Mouse (Mus musculus): ENCODE measurements around the gene Map3k6.

Gene Map3k6

DNA sequence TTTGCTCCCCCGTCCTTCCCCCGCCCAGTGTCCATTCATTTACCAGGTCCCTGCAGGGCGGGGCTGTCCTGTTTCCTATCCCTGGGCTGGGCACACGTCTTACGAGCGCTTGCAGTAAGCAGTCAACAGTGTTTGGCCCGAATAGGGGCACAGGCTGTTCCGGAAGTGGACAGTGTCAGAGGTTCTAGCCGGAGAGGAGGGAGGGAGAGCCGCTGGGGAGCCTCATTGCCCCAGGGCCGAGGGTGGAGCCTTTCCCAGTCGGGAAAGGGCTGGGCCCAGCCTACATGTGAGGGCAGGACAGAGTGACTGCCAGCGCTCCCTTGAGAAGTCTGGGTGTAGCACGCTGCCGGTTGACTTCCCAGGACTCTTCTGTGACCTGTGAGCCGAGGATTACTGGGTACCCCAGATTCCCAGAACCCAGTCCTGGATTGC, at the start of gene Map3k6:
Gene Map3k6, plus strand, starts transcription at position 329 of the 432 bp plus-strand sequence.
- no peak for DNase-seq (ENCODE audit: low spot score)

DNA sequence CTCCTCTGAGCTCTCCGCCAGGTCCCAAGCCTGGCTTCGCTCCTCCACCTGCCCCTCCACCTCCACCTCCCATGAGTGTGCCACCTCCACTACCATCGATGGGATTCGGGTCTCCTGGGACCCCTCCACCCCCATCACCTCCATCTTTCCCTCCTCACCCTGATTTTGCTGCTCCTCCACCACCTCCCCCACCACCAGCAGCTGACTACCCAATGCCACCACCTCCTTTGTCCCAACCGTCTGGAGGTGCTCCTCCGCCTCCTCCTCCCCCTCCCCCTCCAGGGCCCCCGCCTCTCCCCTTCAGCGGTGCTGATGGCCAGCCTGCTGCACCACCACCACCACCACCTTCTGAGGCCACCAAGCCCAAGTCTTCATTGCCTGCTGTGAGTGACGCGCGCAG, 46.1 kb upstream of the Map3k6 start:
- no peak for DNase-seq (ENCODE audit: low spot score)

DNA sequence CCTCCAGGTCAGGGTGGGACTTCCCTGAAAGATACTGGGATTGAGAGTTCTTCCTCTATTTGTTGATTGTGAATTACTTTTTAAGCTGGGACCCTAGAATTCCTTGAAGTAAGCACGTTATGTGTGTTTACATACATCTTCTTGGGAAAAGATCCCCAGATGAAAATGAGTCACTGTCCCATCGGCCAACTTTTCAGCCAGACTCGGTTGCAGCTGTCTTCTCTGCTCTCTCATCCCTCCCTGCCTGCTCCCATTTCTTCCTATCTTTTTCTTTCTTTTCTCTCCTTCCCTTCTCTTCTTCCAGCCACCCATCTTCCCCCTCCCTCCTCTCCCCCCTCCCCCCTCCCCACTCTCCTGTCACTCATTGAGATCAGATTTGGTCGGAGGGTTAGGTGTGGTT, 45.6 kb upstream of the Map3k6 start:
- no peak for DNase-seq (ENCODE audit: low spot score)

DNA sequence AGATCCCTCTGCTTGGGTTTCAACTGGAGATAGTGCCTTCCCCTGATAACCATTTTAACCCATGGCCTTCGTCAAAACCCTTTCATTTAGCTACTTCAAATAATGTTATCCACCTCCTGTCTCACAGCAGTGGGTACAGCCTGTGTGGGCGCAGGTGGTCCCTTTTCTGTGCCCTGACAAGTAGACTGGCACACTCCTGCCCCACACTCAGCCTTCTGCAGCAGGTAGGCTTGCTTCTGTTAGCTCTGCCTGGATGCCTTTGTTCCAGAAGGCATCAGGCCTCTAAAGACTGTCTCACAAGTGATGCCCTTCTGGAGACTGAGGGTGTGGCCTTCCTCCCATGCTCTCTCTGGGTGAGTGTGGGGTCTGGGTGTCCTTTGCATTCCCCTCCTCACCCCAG, 44.5 kb upstream of the Map3k6 start:
- no peak for DNase-seq (ENCODE audit: low spot score)

DNA sequence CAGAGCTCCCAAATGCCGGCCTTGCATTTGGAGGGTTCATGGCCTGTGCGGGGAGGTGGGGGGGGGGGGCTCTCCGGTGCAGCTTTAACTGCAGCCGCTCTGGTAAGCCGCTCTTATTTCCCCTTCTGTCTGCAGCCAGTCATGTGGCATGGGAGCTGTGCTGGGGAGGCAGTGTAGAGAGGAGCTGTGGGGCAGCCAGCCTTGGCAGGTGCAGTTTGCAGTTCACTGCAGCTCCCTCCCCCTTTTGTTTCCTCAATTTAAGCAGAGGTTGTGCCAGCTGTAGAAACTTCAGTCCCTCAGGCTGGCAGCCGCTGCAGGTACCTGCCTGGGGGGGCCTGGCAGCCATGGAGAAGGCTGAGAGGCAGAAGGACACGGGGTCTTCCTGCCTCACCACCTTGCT, 43.8 kb upstream of the Map3k6 start:
- DNase-seq (ENCODE audit: low spot score), result no peak

DNA sequence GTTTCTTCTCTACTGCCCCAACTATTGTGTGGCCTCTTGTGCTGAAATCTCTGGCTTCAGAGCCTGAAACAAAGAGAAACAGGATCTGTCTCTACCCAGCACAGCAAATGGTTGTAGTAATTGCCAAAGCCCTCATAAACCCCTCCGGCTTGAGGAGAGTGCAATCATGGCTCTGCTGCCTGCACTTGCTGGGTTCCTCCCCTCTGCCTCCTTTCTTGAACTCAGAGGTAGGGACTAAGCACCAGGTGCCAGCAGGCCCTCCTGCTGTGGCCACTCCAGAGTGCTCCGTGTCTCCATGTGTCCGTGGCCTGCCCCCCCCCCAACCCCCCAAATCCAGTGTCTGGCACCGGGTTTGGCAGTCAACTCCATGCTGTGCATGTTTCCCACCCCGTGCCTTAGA, 43.3 kb upstream of the Map3k6 start:
- DNase-seq (ENCODE audit: low spot score), result no peak

DNA sequence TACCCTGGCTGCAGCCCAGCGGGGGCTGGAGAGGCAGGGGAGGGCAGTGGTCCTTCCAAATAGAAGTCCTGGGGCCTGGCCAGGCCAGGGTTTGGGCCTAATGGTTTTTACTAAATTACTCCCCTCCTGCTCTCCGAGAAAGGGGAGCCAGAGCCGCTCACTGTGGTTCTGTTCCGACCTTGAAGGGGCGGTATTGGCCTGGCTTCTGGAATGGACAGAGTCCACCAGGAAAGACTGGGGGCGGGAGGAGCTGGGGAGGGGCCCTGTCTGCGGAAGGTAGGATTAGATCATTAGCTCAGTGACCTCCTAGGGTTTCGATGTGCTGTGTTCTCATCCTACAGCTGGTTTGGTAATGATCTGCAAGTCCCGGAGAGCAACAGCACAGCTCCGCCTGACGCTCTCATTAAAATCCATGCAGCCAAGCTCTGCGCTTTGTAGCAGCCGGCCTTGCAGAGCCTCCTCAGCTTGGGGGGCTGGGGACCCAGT, 42.8 kb upstream of the Map3k6 start:
- no peak for DNase-seq (ENCODE audit: low spot score)

DNA sequence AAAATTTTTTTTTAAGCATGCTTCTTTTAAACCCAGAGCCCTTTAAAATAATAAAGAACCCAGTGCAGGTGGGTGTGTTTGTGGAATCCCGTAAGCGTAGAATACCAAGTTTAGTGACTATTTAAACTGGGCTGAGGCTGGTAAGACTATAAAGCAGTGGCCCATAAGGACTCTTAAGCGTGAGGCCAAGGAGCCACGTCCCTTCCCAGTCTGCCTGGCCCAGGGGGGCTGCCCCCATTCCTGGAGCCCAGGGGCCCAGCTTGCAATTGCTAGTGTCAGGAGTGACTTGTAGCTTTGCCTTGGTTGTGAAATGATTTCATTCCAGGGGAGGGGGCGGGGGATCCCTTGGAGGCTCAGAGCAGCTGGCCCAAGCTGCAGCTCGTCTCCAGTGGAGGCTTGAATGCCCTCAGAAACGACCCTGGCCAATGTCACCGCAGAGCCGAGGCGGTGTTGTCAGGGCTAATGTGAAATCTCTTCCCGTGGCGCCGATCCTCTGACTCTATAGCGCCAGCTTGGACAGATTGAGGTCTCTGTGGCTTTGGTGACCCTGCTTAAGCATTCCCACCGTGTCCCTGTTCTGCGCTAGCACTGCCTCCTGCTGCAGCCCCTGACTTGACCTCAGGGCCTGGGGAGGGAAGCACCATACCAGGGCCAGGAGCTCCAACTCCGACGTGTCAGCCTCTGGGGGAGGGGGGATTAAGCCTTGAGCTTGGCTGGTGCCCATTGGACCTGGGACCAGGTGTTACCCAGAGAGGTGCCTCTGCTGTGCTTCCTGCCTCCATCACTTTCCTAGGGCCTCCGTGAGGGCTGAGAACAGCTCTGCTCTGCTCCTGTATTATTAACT, 42.1 kb upstream of the Map3k6 start:
- no peak for DNase-seq (ENCODE audit: low spot score)

DNA sequence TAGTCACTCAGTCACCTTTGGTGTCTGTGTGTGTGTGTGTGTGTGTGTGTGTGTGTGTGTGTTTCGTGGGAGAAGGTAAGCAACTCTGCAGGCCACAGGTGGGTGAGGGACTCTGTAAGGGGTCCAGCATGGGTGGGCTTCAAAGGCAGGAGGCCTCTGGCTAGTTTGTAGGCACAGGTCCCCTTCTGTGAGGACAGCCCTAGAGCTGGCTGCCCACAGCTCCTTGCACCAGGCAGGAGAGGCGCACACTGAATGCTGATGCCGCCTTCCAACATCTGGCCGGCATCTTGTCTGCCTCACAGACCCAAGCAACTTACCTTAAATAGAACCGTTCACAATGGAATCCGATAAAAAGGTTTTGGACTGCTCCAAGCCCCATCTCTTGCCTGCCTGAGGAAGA, 40.9 kb upstream of the Map3k6 start:
- no peak for DNase-seq (ENCODE audit: low spot score)

DNA sequence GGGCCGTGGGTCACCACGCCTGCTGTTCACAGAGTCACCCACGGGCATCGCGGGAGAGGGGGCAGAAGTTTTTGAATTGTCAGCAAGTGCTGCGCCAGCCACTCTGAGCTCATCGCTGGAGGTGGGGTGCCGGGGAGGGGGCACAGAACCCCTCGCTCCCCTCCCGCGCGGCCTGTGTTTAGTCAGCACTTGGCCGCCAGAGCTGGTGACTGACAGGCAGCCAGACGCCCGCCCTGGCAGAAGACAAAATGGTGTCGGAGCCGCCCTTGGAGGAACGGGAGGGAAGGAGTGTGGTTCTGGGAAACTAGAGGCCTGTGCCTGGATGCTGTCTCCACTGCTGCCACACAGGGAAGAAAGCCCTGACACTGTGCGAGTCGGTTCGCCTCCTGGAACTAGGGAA, 40.3 kb upstream of the Map3k6 start:
- DNase-seq (ENCODE audit: low spot score), result no peak

DNA sequence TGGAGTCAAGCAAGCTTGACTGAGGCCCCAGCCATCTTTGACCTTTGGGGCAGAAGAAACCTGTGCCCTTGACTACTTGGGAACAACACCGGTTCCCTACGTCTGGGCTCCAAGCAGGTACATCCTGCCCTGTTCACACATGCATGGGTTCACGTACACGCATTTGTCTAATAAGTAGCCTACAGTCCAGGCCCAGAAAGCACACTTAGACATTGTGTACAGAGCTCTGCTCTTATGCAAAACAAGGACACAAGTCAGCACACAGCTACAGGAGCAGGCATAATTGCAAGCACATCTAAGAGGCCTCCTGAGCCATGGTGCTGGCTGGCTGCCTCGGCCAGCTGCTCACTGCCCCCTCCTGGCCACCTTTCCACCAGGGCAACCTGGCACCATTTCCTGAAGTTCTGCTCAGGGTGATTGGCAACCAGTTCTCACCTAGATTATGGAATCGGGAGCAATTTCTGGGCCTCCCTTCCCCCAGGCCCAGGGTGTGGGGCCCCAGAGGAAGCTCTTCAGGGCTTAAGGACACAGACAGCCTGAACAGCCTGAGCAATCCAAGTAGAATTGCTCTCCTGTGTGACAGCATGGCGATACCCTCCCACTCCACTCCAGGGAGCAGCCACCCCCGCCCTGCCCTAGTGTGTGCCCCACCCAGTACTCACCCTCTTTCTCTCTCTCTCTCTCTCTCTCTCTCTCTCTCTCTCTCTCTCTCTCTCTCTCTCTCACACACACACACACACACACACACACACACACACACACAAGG, 39.4 kb upstream of the Map3k6 start:
- DNase-seq (ENCODE audit: low spot score), result peak; percentile 40

DNA sequence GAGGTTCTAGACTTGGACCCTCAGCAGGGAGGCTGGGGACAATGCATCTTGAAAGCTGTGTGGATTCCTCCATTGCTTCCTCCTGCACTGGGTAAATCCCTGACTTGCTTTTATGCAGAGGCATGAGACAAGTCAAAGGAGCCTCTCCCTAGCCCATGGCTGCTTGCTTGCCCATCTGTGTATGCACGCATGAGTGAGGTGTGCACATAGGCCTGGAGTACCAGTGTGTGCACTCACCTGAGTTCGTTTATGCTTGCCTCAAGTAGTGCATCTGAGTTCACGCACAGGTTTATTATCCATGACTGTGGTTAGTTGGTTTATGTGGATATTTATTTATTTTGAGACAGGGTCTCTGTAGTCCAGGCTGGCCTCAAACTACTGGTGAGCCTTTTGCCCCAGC, 38.4 kb upstream of the Map3k6 start:
- DNase-seq (ENCODE audit: low spot score), result no peak

DNA sequence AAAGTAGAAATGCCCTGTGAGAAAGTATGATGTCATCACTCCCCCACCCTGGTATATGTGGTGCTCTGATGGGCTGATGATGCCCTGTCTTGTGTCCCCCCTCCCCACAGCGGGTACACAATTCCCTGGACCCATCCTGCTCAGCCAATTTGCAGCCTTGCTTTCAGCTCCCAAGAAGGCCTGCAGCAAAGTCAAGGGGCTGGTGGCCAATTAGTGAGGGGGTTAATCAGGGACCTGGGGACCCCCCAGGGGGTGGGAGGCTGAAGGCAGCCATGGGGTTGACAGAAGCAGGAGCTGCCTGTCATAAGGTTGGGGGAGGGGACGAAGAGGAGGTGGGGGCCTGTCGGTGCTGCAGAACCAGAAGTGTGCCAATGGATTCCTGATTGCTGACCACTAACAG, 37.0 kb upstream of the Map3k6 start:
- no peak for DNase-seq (ENCODE audit: low spot score)

DNA sequence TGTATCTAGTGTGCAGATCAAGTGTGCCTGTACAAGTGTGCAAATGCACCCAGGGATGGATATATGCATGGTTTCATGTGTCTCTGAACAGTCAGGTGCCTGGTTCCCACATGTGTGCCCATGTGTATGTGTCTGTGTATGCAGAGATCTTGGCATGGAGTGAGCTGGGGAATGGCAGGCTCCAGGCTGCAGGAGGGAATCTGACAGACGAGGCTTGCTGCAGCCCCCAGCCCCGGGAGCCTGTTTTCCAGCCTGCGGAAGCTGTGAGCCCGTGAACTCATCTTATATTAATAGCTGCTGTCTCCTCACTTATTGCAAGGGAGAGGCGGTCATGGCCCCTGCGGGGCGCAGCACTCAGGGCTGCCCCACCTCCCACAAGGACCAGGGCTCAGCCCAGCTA, 36.2 kb upstream of the Map3k6 start:
- DNase-seq (ENCODE audit: low spot score), result no peak

DNA sequence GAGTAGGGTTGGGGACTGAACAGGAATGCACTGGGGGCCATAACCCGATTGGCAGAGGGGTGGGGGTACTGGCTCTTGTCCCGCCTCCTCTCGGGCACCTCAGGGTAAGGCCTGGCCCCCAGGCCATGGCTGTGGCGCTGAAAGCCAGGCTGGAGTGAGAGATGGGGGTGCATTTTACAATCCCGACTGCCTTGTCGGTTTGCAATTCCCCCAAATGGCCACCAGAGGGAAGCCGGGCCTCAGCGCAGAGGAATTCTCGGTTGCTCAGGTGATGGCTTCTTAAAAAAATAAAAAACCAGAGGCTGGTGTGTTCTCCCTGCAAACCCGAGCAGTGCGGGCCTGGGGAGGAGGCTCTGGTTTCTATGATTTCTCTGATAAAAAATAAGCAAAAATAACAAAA, 31.3 kb upstream of the Map3k6 start:
- no peak for DNase-seq (ENCODE audit: low spot score)

DNA sequence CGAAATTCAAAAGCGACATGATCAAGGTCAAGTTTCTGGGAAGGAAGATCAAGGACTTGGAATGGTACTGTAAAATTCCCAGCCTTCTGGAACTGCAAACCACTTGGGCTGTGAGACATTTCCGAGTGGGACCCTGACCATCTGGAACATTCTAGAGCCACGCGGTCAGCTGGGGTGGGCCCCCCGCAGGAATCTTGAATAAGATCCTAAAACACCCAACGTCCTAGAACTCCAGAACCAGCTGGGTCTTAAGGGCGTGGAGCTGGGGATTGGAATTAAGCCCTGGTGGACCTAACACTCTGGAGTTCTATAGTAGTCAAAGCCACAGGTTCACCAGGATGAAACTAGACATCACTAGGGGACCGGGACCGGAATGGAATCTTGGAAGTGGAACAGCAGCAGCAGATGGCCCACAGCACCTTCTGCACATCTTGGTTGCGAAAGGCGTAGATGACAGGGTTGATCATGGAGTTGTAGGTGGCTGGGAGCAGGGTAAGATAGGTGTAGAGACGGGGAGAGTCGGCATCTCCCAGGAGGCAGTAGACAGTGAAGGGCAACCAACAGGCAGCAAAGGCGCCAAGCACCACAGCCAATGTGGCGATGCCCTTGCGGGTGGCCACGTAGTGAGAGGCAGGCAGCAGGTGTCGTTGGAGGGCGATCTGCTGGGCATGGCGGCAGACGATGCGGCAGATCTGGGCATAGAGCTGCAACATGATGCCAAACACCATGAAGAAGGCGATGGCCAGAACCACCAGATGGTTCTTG, 30.4 kb upstream of the Map3k6 start:
- no peak for DNase-seq (ENCODE audit: low spot score)

DNA sequence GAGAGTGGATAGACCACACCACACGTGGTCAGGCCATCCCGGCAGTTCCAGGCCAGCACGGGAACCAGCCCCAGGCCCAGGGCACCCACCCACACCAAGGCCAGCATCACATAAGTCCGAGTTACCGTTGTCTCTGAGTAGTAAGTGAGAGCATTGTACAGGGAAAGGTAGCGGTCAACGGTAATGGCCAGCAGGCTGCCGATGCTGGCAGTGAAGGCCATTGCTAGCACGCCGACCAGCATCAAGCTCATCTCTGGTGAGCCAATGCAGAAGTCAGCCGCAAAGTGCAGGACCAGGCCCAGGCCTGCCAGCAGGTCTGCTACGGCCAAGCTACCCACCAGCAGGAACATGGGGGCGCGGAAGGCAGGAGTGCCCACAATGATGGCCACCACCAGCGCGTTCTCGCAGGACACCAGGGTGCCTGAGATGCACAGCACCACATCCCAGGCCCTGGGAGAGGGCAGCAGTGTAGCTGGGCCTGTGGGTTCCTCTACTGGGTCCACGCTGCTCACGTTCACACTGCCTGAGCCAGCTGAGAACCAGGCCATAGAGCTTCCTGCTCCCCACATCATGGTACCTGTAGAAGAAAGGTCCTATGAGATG, 29.7 kb upstream of the Map3k6 start:
- DNase-seq (ENCODE audit: low spot score), result no peak

DNA sequence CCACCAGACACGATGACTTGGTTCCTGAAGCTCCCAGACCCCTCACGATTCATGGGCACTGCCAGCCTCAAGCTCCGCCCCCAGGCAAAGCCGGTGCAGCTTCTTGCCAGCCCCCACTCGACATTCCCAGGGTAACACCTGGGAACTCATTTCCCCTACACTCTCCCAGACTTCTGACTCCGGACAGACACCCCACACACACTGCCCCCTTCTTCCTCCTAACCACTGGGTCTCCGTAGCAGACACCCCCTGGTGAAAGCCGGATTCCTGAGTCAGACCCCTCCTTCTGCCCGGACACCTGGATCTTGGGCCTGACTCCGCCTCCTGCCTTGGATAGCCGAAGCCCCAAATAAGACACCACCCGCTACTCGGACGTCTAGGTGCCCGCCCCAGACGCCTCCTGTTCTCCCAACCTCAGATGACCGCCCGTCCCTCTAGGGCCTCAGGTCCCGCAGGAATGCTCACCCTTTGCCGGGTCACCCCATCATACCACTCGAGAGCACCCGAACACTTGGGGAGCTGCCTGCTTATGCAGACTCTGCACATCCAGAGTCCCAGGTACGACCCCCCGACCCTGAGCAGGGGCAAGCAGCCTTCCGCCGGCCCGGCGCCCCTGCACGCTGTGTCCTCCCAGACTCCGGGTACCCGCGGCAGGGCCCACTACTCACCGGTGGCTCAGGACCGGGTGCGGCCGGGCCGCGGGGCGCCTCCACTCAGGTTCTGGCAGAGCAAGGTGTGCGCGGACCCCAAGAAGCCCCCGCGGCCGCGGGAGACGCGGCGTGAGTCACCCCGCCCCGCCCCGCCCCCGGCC, 28.7 kb upstream of the Map3k6 start, which contains the start of the genes Cd164l2 and Gpr3:
Gene Cd164l2, plus strand, starts transcription at position 381 of the 811 bp plus-strand sequence.
Gene Gpr3, minus strand, starts transcription at position 786 of the 811 bp plus-strand sequence.
- no peak for DNase-seq (ENCODE audit: low spot score)

DNA sequence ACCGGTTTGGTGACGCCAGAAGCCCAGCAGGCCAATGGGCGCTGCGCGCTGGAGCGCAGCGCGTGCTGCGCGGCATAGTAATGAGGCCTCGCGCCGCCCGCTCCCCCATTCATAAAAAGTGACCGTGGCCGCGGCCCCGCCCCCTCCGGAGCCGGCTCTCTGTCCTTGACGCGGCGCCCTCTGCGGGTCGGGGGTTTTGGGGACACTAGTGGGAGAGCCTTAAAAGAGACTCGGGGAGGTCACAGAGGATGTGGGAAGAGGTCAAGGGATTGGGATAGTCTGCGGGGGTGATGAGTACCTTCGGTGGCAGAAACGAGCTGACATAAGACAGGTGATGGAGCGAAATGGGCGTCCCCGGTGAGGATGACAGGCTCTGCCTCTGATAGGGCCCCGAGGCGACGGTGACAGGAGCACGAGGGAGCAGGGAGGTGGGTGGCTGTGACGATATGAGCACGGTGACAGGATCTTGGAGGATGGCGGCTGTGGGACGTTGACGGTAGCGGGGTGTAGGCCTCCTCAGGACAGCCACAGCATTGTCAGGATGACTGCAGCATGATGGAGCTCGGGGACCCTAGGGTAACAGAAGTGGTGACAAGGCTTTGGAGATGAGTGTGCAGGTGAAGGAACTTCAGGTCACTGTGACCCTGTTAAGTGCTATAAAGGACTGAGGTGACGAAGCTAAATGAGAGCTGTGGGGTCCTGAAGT, 27.9 kb upstream of the Map3k6 start:
- peak; percentile 50 for DNase-seq (ENCODE audit: low spot score)

DNA sequence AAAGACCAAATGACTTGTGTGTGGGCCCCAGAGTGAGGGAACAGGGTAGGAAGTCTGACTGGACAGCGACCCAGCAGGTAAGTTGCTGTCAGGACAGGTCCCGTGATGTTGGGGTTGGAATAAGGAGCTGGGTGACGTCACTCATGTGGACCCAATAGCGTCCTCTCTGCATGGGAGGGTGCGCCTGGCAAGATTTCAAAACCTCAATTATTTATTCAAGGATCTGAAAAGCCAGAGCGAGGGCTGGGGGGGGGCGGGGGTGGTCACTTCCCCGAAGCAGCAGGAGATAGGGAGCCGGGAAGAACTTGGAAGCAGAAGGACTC, 27.4 kb upstream of the Map3k6 start:
- no peak for DNase-seq (ENCODE audit: low spot score)

DNA sequence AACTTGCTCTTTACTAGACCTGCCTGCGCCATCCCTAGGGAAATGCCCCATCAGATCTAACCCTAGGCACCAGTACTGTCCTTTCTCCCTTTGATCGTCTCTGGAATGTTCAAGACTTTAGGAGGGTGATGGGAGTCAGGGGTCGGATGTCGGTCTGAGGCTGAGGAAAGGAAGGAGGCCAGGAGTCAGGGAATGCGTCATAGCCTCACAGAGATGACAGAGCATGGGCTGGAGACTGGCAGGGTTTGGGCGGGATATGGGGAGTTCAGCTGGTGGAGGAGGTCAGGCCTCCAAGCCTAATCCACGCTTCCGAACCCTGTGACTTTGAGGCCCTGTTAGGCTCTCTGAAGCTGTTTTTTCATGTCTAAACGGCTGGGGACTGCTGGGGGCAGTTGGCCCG, 27.0 kb upstream of the Map3k6 start:
- no peak for DNase-seq (ENCODE audit: low spot score)

Measured in spleen, adult 12 weeks (tissue).